Mouse (Mus musculus) heart, embryonic 12.5 days (tissue): Measurements from ENCODE around the gene Mvp. TPM values are rescaled to one million over a fixed set of nuclear protein-coding genes. Genes with fewer than 3 reads are reported as not detected.

Experiments used
- ATAC-seq: fragments of 200-750 bp; cut with Nextera tagmentation; 2 replicates; pipeline ENCODE4 v1.8.0; 2017; ENCODE audit warnings: moderate TSS enrichment, moderate library complexity; ENCODE audit not compliant: insufficient number of reproducible peaks, low FRiP score
- H3K27ac ChIP-seq: fragments of 300-500 bp; sonication (generic); 2 replicates; pipeline ENCODE4 v1.5.1; 2016; ENCODE audit warnings: mild to moderate bottlenecking, moderate library complexity; ENCODE audit not compliant: poor library complexity, severe bottlenecking
- H3K27me3 ChIP-seq: fragments of 300-500 bp; sonication (generic); replicated peaks from 2 replicates; pipeline ENCODE4 v1.6.1; 2016; ENCODE audit warnings: mild to moderate bottlenecking, moderate library complexity
- H3K36me3 ChIP-seq: fragments of 300-500 bp; sonication (generic); 2 replicates; pipeline ENCODE4 v1.6.1; 2016; ENCODE audit warnings: mild to moderate bottlenecking, moderate library complexity
- H3K4me1 ChIP-seq: fragments of 300-500 bp; sonication (generic); replicated peaks from 2 replicates; pipeline ENCODE4 v1.6.1; 2016; ENCODE audit warnings: mild to moderate bottlenecking
- H3K4me2 ChIP-seq: fragments of 300-500 bp; sonication (generic); 2 replicates; pipeline ENCODE4 v1.6.1; 2016; ENCODE audit warnings: mild to moderate bottlenecking, moderate library complexity
- H3K4me3 ChIP-seq: fragments of 300-500 bp; sonication (generic); 2 replicates; pipeline ENCODE4 v1.5.1; 2016; ENCODE audit warnings: mild to moderate bottlenecking
- H3K9ac ChIP-seq: fragments of 300-500 bp; sonication (generic); 2 replicates; pipeline ENCODE4 v1.6.1; 2016; ENCODE audit warnings: mild to moderate bottlenecking, moderate library complexity
- H3K9me3 ChIP-seq: fragments of 300-500 bp; sonication (generic); replicated peaks from 2 replicates; pipeline ENCODE4 v1.6.1; 2016; ENCODE audit warnings: mild to moderate bottlenecking, moderate library complexity
- WGBS: fragments of 180-500 bp; shearing (Covaris S2); methylation state at CpG from one replicate; pipeline ENCODE4 v1.1.7; 2016; 5-methylcytosine and 5-hydroxymethylcytosine counted together
- polyA plus RNA-seq: library from polyadenylated mRNA; unstranded; fragments of >200 nt; fragmentation: Nextera tagmentation; extraction: Ambion mirVana; gene quantifications from 2 replicates; pipeline ENCODE4 v1.2.1, GENCODE M21; 2016

The Mvp gene
- polyA plus RNA-seq, 1 experiment from 2014 or later: 12.0 TPM

DNA sequence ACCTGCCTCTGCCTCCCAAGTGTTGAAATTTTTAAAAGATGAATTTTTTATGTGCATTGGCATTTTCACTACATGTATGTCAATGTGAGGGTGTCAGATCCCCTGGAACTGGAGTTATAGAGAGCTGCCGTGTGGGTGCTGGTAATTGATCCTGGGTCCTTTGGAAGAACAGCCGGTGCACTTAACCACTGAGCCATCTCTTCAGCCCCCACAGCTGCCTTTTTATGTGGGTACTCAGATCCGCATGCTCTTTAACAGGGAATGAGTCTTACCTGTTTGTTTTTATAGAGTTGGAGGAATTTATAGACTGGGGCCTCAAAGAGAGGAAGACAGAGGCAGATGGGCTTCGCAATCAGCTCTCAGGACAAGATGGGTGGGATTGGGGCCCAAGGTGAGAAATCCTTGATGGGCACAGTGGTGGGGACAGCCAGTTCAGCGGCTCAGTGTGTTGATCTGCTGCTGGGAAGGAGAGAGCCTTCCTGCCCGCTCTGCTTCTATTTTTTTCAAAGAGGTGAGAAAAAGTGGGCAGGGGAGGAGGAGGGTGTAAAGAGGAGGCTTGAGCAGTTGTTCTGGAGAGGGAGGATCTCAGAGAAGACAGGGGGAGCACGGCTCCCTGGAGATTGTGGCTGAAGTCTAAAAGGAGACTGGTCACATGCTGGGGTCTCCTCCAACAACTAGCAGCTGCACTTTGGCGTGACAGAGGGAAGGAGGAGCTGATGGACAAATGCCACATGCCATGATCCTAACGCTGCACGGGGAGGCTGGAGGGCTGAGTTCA is 29.6 kb downstream of the Mvp start:
- no peak overlapping the region for H3K27ac ChIP-seq
- H3K9me3 ChIP-seq: no peaks in the 10 kb centered on the region
- H3K4me3 ChIP-seq: no peak overlapping the region
- 36% methylated on average over 10 of the region's 10 CpGs for WGBS
- peaks cover 15% of the 10 kb centered on the region for H3K36me3 ChIP-seq
- H3K9ac ChIP-seq: no peak overlapping the region
- H3K4me2 ChIP-seq: no peak overlapping the region
- 0 out of 2 replicates have a peak, but pooled peaks cover 4% of the 10 kb centered on the region for H3K27me3 ChIP-seq
- no peaks in the 10 kb centered on the region for H3K4me1 ChIP-seq
- ATAC-seq: no peak

DNA sequence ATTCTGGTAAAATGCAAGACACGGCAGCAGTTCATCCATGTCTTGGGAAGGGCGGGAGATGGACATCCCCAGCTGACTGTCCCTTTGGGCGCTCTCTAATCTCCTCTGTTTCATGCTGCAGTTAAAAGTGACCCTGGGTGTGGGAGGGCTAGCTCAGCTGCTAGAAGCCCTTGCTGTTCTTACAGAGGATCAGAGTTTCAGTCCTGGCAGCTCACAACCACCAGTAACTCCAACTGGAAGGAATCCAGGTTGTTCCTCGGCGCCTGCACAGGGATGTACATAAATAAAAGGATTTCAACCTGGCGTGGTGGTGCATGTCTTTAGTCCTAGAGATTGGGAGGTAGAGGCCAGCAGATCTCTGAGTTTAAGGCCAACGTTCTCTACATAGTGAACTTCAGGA is 31.3 kb downstream of the Mvp start:
- Histone ChIP-seq H3K4me2 (no peak overlapping the region), H3K9ac (no peak overlapping the region), H3K4me3 (no peak overlapping the region), H3K27ac (no peak overlapping the region), H3K27me3 (0 out of 2 replicates have a peak, but pooled peaks cover 4% of the 10 kb centered on the region), H3K4me1 (no peaks in the 10 kb centered on the region), H3K9me3 (no peaks in the 10 kb centered on the region), H3K36me3 (peaks cover 32% of the 10 kb centered on the region)
- 80% methylated on average over 7 of the region's 7 CpGs for WGBS
- no peak for ATAC-seq

DNA sequence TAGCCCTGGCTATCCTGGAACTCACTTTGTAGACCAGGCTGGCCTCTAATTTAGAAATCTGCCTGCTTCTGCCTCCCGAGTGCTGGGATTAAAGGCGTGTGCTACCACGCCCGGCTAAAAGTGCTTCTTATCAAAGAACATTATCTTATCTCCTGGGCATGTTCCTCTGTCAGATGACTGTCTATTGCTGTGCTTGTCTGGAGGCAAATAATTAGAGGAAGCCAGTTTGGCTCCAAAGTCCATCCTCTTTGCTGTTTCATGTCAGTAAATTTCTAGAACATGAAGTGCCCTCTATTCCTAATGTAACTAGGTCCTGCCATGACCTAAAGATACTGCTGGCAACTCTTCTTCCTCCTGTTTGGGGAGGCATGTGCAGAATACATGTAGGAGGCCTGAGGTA is 32.4 kb downstream of the Mvp start:
- Histone ChIP-seq H3K9me3 (no peaks in the 10 kb centered on the region), H3K27me3 (0 out of 2 replicates have a peak, but pooled peaks cover under 1% of the 10 kb centered on the region), H3K36me3 (peaks cover 35% of the 10 kb centered on the region), H3K4me1 (peaks cover 3% of the 10 kb centered on the region), H3K4me3 (no peak overlapping the region), H3K27ac (no peak overlapping the region), H3K4me2 (no peak overlapping the region), H3K9ac (no peak overlapping the region)
- WGBS: 71% methylated on average over 4 of the region's 4 CpGs
- no peak for ATAC-seq

DNA sequence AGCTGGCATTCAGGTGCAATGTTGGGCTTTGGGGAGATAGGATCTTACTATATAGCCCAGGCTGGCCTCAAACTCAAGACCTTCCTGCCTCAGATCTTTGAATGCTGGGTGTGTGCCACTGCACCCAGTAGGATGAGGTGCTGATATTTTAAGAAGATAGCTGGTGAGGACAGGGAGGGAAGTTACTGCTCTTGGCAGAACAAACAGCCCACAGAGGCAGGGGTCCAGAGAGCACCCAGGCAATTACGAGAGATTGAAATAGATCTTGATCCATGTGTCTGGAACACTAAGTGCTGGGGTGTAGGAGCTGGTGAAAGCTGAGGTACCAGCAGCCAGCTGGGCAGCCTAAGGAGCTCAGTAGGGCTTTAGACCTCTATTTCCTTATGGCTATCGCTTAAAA is 32.8 kb downstream of the Mvp start:
- WGBS: 73% methylated on average over 2 of the region's 2 CpGs
- Histone ChIP-seq H3K4me3 (no peak overlapping the region), H3K27me3 (no peaks in the 10 kb centered on the region), H3K36me3 (peaks cover 35% of the 10 kb centered on the region), H3K9ac (no peak overlapping the region), H3K9me3 (no peaks in the 10 kb centered on the region), H3K4me2 (no peak overlapping the region), H3K27ac (no peak overlapping the region), H3K4me1 (peaks cover 6% of the 10 kb centered on the region)
- no peak for ATAC-seq

DNA sequence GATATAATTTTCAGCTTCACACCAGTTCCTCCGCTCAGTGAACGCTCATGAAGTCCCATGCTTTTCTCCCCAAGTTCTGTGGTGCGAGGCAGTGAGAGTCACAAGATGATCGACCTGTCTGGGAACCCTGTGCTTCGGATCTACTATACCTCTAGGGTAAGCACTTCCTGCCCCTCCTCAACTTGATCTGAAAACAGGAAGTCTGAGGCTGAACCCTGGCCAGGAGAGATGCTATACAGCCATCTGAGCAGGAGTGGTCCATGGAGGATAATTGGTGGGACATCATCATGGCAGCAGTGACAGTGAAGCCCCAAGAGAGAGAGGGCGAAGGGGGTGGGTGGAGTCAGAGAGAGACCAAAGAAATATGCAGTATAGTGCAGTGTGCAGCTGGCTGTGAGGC is 35.6 kb downstream of the Mvp start:
- H3K9ac ChIP-seq: no peak overlapping the region

DNA sequence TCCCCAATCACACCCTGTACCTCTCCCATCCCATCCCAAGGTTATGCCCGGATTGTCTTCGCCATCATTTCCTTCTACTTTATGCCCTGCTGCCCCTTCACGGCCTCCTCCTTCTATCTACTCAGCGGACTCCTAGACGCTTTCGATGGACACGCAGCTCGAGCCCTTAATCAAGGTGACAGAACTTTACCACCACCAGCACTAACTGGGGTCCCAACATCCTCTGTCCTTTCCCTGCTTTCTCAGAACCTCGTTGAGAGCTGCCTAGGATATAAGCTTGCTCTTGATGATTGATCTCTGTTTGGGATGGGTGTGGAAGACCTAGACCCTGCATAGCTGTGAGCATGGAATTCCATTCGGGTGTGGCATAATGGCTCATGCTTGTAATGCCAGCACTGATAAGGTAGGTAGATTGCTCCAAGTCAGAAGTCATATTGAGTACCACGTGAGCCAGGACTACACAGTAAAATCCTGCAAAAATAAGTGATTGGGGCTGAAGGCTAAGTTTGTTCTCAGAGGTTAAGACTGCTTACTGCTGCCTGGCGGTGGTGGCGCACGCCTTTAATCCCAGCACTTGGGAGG is 37.5 kb downstream of the Mvp start:
- no peak for ATAC-seq

More for the DNA sequence above, 35.6 kb downstream of the Mvp start:
- peaks cover 10% of the 10 kb centered on the region for H3K4me1 ChIP-seq
- H3K27me3 ChIP-seq: no peaks in the 10 kb centered on the region
- no peak overlapping the region for H3K27ac ChIP-seq
- WGBS: 90% methylated on average over 6 of the region's 6 CpGs
- no peak overlapping the region for H3K4me3 ChIP-seq
- ATAC-seq: no peak
- peaks cover 35% of the 10 kb centered on the region for H3K36me3 ChIP-seq
- H3K4me2 ChIP-seq: no peak overlapping the region
- no peaks in the 10 kb centered on the region for H3K9me3 ChIP-seq

DNA sequence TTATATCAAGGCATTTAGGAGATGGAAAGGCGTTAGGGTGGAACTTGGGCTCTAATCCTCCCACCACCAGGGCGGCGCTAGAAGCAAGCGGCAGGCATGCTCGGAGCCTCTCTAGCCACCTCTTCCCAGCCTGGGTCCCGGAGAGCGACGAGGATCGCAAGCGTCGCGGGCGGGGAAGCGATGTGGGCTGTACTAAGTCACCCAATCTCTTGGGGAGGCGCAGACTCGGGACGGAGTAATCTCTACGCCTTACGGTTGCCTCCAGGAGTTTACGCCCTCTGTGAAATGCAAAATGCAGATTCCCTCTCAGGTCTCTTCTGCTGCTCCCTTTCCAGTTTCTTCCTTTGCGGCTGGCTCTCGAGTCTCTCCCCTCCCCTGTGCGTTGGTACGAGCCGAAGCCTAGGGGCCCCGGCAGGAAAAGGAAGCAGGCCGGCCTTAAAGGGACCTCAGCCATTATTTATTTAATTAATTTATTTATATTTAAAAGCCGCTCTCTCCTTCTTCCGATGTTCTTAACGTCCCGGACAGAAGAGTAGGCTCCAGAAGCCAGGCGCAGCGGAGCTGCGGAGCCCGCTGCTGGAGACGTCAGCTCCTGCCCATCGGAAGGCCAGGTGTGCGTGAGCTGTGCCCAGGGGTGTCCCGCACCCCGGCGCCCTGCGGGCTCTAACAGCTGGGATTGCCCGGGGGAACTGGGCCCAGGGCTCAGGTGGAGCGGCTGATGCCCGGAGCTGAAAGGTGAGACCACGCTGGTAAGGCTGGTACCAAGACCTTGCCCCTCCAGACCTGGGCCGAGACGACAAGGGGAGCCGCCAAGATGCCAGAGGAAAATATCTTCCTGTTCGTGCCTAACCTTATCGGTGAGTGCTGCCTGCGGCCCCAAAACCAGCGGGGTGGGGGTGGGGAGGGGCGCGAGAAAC is 38.2 kb downstream of the Mvp start, which contains the start of gene Cdiptos:
Gene Cdiptos (minus strand): TSS at position 149 of the 917 bp plus-strand sequence.
- Histone ChIP-seq H3K4me2 (peak within 1 kb of the TSS; percentile 83), H3K9me3 (no peaks in the 10 kb centered on the region), H3K4me1 (peaks cover 10% of the 10 kb centered on the region), H3K4me3 (peak within 1 kb of the TSS; percentile 85), H3K36me3 (peaks cover 33% of the 10 kb centered on the region), H3K9ac (peak within 1 kb of the TSS; percentile 93), H3K27ac (peak within 1 kb of the TSS; percentile 86), H3K27me3 (no peaks in the 10 kb centered on the region)
- peak; percentile 94 for ATAC-seq
- WGBS: under 1% methylated on average over 55 of the region's 55 CpGs

More for the DNA sequence above, 37.5 kb downstream of the Mvp start:
- Histone ChIP-seq H3K9ac (peak overlapping the region; percentile 93), H3K9me3 (no peaks in the 10 kb centered on the region), H3K4me3 (peak overlapping the region; percentile 85), H3K27me3 (no peaks in the 10 kb centered on the region), H3K27ac (peak overlapping the region; percentile 86), H3K36me3 (peaks cover 35% of the 10 kb centered on the region), H3K4me2 (peak overlapping the region; percentile 83), H3K4me1 (peaks cover 10% of the 10 kb centered on the region)
- WGBS: 22% methylated on average over 14 of the region's 14 CpGs

DNA sequence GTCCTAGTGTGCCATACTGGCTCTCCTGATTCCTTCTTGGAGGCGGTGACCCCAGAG is 38.7 kb downstream of the Mvp start, which contains the start of gene Cdipt:
Gene Cdipt (plus strand): TSS at position 22 of the 57 bp plus-strand sequence.
- peak within 1 kb of the TSS; percentile 93 for H3K9ac ChIP-seq
- no peak for ATAC-seq
- H3K4me1 ChIP-seq: peaks cover 10% of the 10 kb centered on the region
- H3K4me3 ChIP-seq: peak within 1 kb of the TSS; percentile 85
- H3K27ac ChIP-seq: peak within 1 kb of the TSS; percentile 86
- WGBS: 0% methylated on average over 1 of the region's 1 CpGs
- peaks cover 28% of the 10 kb centered on the region for H3K36me3 ChIP-seq
- H3K4me2 ChIP-seq: peak within 1 kb of the TSS; percentile 83
- no peaks in the 10 kb centered on the region for H3K9me3 ChIP-seq
- H3K27me3 ChIP-seq: no peaks in the 10 kb centered on the region

DNA sequence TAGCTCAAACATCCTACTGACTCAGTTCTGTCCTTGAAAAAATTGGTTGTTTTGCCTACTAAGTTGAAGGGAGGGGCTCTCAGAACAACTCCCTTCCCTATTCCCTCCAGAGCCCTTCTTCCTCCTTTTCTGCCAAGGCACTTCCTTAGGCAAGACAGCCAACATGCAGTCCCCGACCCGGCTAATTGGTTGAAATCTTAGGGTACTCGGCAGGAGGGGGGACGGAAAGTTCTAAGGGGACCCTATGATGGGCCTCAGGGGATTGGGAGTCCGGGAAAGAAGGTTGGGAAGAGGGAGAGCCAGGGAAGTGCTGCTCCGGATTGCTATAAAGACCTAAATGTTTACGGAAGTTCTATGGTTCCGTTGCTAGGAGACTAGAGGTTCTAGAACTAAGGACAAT is 38.9 kb downstream of the Mvp start:
- peak overlapping the region; percentile 85 for H3K4me3 ChIP-seq
- 12% methylated on average over 8 of the region's 8 CpGs for WGBS
- H3K27me3 ChIP-seq: no peaks in the 10 kb centered on the region
- peak overlapping the region; percentile 44; the same call in 1 of the 2 replicates for H3K9ac ChIP-seq
- H3K4me1 ChIP-seq: peaks cover 10% of the 10 kb centered on the region
- ATAC-seq: no peak
- H3K4me2 ChIP-seq: peak overlapping the region; percentile 83
- H3K27ac ChIP-seq: no peak overlapping the region
- H3K36me3 ChIP-seq: peaks cover 27% of the 10 kb centered on the region
- H3K9me3 ChIP-seq: no peaks in the 10 kb centered on the region

DNA sequence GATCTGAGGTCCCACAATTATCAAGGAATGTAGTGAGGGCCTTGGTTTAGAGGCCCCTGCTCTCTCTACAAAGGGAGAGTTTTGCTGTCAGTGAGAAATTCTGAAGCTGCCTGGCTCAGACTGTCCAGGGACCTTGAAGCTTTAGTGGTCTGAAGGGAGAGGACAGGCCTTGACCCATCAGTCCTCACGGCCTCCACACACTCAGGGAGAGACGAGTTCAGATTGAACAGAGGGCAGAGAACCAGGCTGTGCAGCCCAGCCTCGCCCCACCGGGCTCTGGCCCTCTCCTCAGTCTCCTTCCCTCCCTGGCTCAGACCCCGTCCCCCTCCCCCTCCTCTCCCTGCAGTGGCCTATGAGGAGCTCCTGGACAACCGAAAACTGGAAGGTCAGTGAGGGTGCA is 47.1 kb downstream of the Mvp start:
- Histone ChIP-seq H3K9me3 (no peaks in the 10 kb centered on the region), H3K4me3 (no peak overlapping the region), H3K36me3 (no peaks in the 10 kb centered on the region), H3K9ac (no peak overlapping the region), H3K27me3 (peaks cover 22% of the 10 kb centered on the region), H3K4me2 (no peak overlapping the region), H3K4me1 (no peaks in the 10 kb centered on the region), H3K27ac (no peak overlapping the region)
- no peak for ATAC-seq
- 56% methylated on average over 6 of the region's 6 CpGs for WGBS

DNA sequence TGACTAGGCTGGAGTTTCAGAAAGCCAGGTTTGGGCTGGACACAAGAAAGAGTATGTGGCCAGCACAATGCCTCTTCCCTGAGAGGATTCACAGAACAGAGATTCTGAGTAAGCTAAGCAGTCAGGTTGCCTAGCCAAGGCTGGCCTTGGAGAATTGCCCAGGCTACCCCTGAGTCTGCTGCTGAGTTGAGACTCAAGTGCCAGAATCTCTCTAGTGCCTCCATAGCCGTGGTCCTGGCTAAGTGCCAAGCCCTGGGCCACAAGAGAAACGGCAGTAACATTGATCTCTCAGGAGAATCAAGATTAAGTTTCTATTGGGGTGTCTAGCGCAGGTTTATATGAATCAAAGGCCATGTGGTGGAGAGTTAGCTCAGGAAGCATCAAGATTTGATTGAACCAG is 48.9 kb downstream of the Mvp start:
- Histone ChIP-seq H3K27me3 (peaks cover 36% of the 10 kb centered on the region), H3K36me3 (no peaks in the 10 kb centered on the region), H3K27ac (no peak overlapping the region), H3K4me2 (no peak overlapping the region), H3K4me3 (no peak overlapping the region), H3K9ac (no peak overlapping the region), H3K4me1 (no peaks in the 10 kb centered on the region), H3K9me3 (no peaks in the 10 kb centered on the region)
- no peak for ATAC-seq
- WGBS: 52% methylated on average over 3 of the region's 3 CpGs
